Mouse (Mus musculus) cortical plate, adult 2 months (tissue): ENCODE data around the gene Gdf11.

Experiments
- CTCF ChIP-seq: fragments of 200-500 bp; IDR thresholded peaks from 2 replicates; pipeline ENCODE4 v1.5.1; 2011; ENCODE audit warnings: mild to moderate bottlenecking, control low read depth, low read length; ENCODE audit not compliant: insufficient read depth; ENCODE audit errors: extremely low read depth
- POLR2A ChIP-seq: fragments of 200-500 bp; IDR thresholded peaks from 2 replicates; pipeline ENCODE4 v1.6.1; 2011; ENCODE audit warnings: mild to moderate bottlenecking, low read length, control low read depth; ENCODE audit not compliant: insufficient read depth; ENCODE audit errors: extremely low read depth

- TF ChIP-seq POLR2A (no peak), CTCF (no peak)
Observed at GRCm38 (mm10) chr10:128929638-128930378, 38.3 kb upstream of the Gdf11 start.
